Mouse (Mus musculus) naive thymus-derived CD4-positive, alpha-beta T cell, adult 2 months (primary cell): ENCODE data around the gene Ift52.

Experiments used
- DNase-seq: peaks from one replicate; pipeline ENCODE4 v3.0.0-alpha.2; 2011; ENCODE audit warnings: low read depth

Ift52 gene

GRCm38 (mm10) chr2:163075234-163075633, 58.1 kb downstream of the Ift52 start:
- DNase-seq, result no peak

- DNase-seq, result no peak
Observed at GRCm38 (mm10) chr2:163079041-163079440, 61.9 kb downstream of the Ift52 start.

- DNase-seq, result no peak
Observed at GRCm38 (mm10) chr2:163082591-163082990, 65.4 kb downstream of the Ift52 start.

GRCm38 (mm10) chr2:163084519-163084918, 67.4 kb downstream of the Ift52 start:
- DNase-seq, result no peak

GRCm38 (mm10) chr2:163085047-163085446, 67.9 kb downstream of the Ift52 start:
- DNase-seq, result no peak

GRCm38 (mm10) chr2:163086561-163086960, 69.4 kb downstream of the Ift52 start:
- no peak for DNase-seq

- DNase-seq, result no peak
Observed at GRCm38 (mm10) chr2:163087728-163088127, 70.6 kb downstream of the Ift52 start, which contains the start of gene Gtsf1l. TSS of gene Gtsf1l (minus strand) at chr2:163087855.

GRCm38 (mm10) chr2:163089475-163090123, 72.4 kb downstream of the Ift52 start:
- peak; percentile 31 for DNase-seq

GRCm38 (mm10) chr2:163094909-163095308, 77.8 kb downstream of the Ift52 start:
- DNase-seq, result no peak
